Mouse (Mus musculus) midbrain, postnatal 0 days (tissue): ENCODE measurements around the gene Sprr2d. TPM values are rescaled to one million over a fixed set of nuclear protein-coding genes. Genes with fewer than 3 reads are reported as not detected.

ENCODE experiments used
- ATAC-seq: fragments of 200-750 bp; cut with Nextera tagmentation; 2 replicates; pipeline ENCODE4 v1.8.0; 2017; ENCODE audit warnings: moderate number of reproducible peaks, mild to moderate bottlenecking, moderate TSS enrichment, moderate library complexity; ENCODE audit not compliant: low FRiP score
- DNase-seq: peaks from one replicate; pipeline ENCODE4 v3.0.0-alpha.2; 2015; ENCODE audit warnings: low spot score
- H3K27ac ChIP-seq: fragments of 300-500 bp; sonication (generic); 2 replicates; pipeline ENCODE4 v1.5.1; 2014; ENCODE audit warnings: low read depth, mild to moderate bottlenecking, low read length, mixed read lengths
- H3K27me3 ChIP-seq: fragments of 300-500 bp; sonication (generic); 2 replicates; pipeline ENCODE4 v1.6.1; 2014; ENCODE audit warnings: low read length, control low read depth, mixed read lengths; ENCODE audit not compliant: insufficient read depth
- H3K36me3 ChIP-seq: fragments of 300-500 bp; sonication (generic); 2 replicates; pipeline ENCODE4 v1.6.1; 2014; ENCODE audit warnings: low read length, control low read depth, mixed read lengths; ENCODE audit not compliant: insufficient read depth
- H3K4me1 ChIP-seq: fragments of 300-500 bp; sonication (generic); 2 replicates; pipeline ENCODE4 v1.6.1; 2014; ENCODE audit warnings: mild to moderate bottlenecking, control low read depth, antibody characterized with exemption, low read length, mixed read lengths; ENCODE audit not compliant: insufficient read depth
- H3K4me2 ChIP-seq: fragments of 300-500 bp; sonication (generic); 2 replicates; pipeline ENCODE4 v1.6.1; 2014; ENCODE audit warnings: low read depth, mild to moderate bottlenecking, low read length, mixed read lengths; ENCODE audit not compliant: poor library complexity, severe bottlenecking
- H3K4me3 ChIP-seq: fragments of 300-500 bp; sonication (generic); 2 replicates; pipeline ENCODE4 v1.5.1; 2014; ENCODE audit warnings: low read depth, mild to moderate bottlenecking, low read length, moderate library complexity
- H3K9ac ChIP-seq: fragments of 300-500 bp; sonication (generic); replicated peaks from 2 replicates; pipeline ENCODE4 v1.6.1; 2014; ENCODE audit warnings: mild to moderate bottlenecking, low read length, moderate library complexity, mixed read lengths; ENCODE audit not compliant: poor library complexity, severe bottlenecking
- H3K9me3 ChIP-seq: fragments of 300-500 bp; sonication (generic); 2 replicates; pipeline ENCODE4 v1.6.1; 2016; ENCODE audit warnings: low read length, control low read depth
- CTCF ChIP-seq: IDR thresholded peaks from 2 replicates; pipeline ENCODE4 v1.5.1; 2016; ENCODE audit warnings: antibody characterized with exemption, mild to moderate bottlenecking
- WGBS: fragments of 180-500 bp; shearing (Covaris S2); extraction: QIAGEN DNeasy Blood & Tissue Kit; methylation state at CpG from one replicate; pipeline ENCODE4 v1.1.7; 2014; 5-methylcytosine and 5-hydroxymethylcytosine counted together
- polyA plus RNA-seq: library from polyadenylated mRNA; unstranded; fragments of >200 nt; fragmentation: Nextera tagmentation; extraction: Ambion mirVana; gene quantifications from 2 replicates; pipeline ENCODE4 v1.2.1, GENCODE M21; 2015
- total RNA-seq: library from RNA; depleted of rRNA; stranded (reverse); fragments of >200 nt; gene quantifications from 2 replicates; pipeline ENCODE4 v1.2.3, GENCODE M21; 2014; rRNA removed

Sprr2d gene
- total RNA-seq (not detected in 2 replicates), polyA plus RNA-seq (not detected in 2 replicates)

DNA sequence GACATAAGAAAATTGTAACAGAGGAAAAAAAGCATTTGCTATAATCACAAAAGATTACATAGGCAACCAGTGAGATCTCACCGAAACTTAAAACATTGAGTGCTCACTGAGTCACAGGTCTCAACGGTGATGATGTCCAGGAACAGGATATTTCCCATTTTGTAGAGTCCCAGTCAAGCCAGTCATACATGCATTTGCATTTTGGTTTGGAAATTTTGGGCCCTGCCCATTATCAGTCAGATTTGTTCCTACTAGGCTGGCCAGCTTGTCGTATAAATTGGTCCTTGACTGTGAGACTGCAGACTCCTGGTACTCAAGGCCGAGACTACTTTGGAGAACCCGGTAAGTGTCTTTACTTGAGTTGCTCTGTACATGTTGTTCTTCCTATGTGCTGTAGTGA is at the start of gene Sprr2d:
Sprr2d (plus strand) TSS at position 301 of the 400 bp plus-strand sequence.
- no peaks in the 10 kb centered on the region for H3K27me3 ChIP-seq
- no peaks in the 10 kb centered on the region for H3K9me3 ChIP-seq
- WGBS: 94% methylated on average over 5 of the region's 5 CpGs
- H3K4me1 ChIP-seq: no peaks in the 10 kb centered on the region
- no peaks in the 10 kb centered on the region for H3K36me3 ChIP-seq
- no peak within 1 kb of the TSS for H3K27ac ChIP-seq
- no peak within 1 kb of the TSS for H3K4me2 ChIP-seq
- no peak for TF ChIP-seq CTCF
- no peak for ATAC-seq
- no peak for DNase-seq
- no peak within 1 kb of the TSS for H3K9ac ChIP-seq
- no peak within 1 kb of the TSS for H3K4me3 ChIP-seq

DNA sequence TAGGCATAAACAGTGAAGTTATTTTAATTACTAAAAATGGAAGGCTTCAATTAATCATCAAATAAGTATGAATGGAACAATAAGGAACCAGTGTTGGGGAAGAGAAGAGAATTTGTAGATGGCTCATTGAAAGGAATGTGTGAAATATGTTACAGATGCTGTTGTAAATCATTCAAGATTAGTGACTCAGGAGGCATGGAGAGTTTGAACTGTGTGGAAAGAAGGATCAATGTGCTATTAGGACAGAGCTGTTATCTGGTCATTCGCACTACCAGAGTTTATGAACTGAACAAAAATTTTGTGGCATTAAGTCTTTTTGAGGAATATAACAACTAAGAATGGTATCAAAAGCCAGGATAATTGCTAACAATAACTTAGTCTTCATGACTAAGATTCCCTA is 31.5 kb upstream of the Sprr2d start:
- no peak overlapping the region for H3K9ac ChIP-seq
- DNase-seq (no peak), ATAC-seq (no peak)
- H3K9me3 ChIP-seq: no peaks in the 10 kb centered on the region
- H3K36me3 ChIP-seq: no peaks in the 10 kb centered on the region
- no peak overlapping the region for H3K4me2 ChIP-seq
- H3K27ac ChIP-seq: no peak overlapping the region
- H3K4me1 ChIP-seq: no peaks in the 10 kb centered on the region
- TF ChIP-seq CTCF: no peak
- H3K27me3 ChIP-seq: no peaks in the 10 kb centered on the region
- H3K4me3 ChIP-seq: no peak overlapping the region
- WGBS: 89% methylated on average over 1 of the region's 1 CpGs

DNA sequence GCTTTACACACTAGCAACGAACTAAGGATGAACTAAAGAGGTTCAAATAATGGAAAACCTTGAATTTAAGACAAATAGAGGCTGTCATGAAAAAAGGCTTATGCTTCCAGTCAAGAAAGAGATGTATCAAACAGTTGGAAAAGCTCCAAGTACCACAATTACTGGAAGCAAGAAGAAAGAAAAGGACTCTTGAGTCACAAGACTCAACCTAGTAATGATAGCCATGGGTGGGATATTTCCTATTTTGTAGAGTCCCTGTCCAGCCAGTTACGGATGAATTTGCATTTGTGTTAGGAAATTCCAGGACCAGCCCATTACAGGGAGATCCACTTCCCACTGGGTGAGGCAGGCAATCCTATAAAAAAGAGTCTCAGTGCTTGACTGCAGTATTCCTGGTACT is 22.6 kb upstream of the Sprr2d start, which contains the start of gene Sprr2b:
Sprr2b (plus strand) TSS at position 301 of the 400 bp plus-strand sequence.
- Histone ChIP-seq H3K27ac (no peak within 1 kb of the TSS), H3K4me2 (no peak within 1 kb of the TSS), H3K4me1 (no peaks in the 10 kb centered on the region), H3K36me3 (no peaks in the 10 kb centered on the region), H3K4me3 (no peak within 1 kb of the TSS), H3K27me3 (no peaks in the 10 kb centered on the region), H3K9ac (no peak within 1 kb of the TSS), H3K9me3 (no peaks in the 10 kb centered on the region)
- no peak for ATAC-seq
- no peak for TF ChIP-seq CTCF
- WGBS: 76% methylated on average over 2 of the region's 2 CpGs
- no peak for DNase-seq

GRCm38 (mm10) chr3:92317384-92317783 is 21.6 kb upstream of the Sprr2d start:
- no peak overlapping the region for H3K27ac ChIP-seq
- H3K4me3 ChIP-seq: no peak overlapping the region
- DNase-seq (no peak), ATAC-seq (0 out of 2 replicates have a peak, but pooled peaks have one; percentile 41)
- no peak for TF ChIP-seq CTCF
- no peaks in the 10 kb centered on the region for H3K4me1 ChIP-seq
- H3K9me3 ChIP-seq: no peaks in the 10 kb centered on the region
- H3K9ac ChIP-seq: no peak overlapping the region
- WGBS: 49% methylated on average over 2 of the region's 2 CpGs
- H3K36me3 ChIP-seq: no peaks in the 10 kb centered on the region
- H3K27me3 ChIP-seq: no peaks in the 10 kb centered on the region
- H3K4me2 ChIP-seq: no peak overlapping the region

DNA sequence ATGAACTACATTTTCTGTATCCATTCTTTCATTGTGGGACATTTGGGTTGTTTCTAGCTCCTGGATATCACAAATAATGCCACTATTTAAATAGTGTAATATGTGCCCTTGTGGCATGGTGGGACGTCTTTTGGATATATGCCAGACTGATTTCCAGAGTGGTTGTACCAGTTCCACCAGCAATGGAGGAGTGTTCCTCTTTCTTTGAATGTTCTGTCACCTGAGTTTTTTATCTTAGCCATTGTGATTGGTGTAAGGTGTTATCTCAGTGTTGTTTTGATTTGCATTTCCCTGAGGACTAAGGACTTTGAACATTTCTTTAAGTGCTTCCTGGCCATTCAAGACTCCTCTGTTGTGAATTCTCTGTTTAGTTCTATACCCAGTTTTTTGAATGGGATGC is 2.7 kb upstream of the Sprr2d start:
- ATAC-seq (no peak), DNase-seq (no peak)
- Histone ChIP-seq H3K9me3 (no peaks in the 10 kb centered on the region), H3K4me1 (no peaks in the 10 kb centered on the region), H3K4me2 (no peak overlapping the region), H3K36me3 (no peaks in the 10 kb centered on the region), H3K4me3 (no peak overlapping the region), H3K9ac (no peak overlapping the region), H3K27me3 (no peaks in the 10 kb centered on the region), H3K27ac (no peak overlapping the region)
- WGBS: 88% methylated on average over 1 of the region's 1 CpGs
- TF ChIP-seq CTCF: no peak

GRCm38 (mm10) chr3:92351843-92352242 is 12.9 kb downstream of the Sprr2d start, which contains the start of gene Sprr2e:
Gene Sprr2e, plus strand, starts transcription at chr3:92352143.
- H3K36me3 ChIP-seq: no peaks in the 10 kb centered on the region
- no peak for TF ChIP-seq CTCF
- H3K4me1 ChIP-seq: no peaks in the 10 kb centered on the region
- ATAC-seq (no peak), DNase-seq (no peak)
- H3K9ac ChIP-seq: no peak within 1 kb of the TSS
- H3K4me3 ChIP-seq: no peak within 1 kb of the TSS
- H3K27ac ChIP-seq: no peak within 1 kb of the TSS
- WGBS: 87% methylated on average over 2 of the region's 2 CpGs
- H3K9me3 ChIP-seq: no peaks in the 10 kb centered on the region
- no peak within 1 kb of the TSS for H3K4me2 ChIP-seq
- no peaks in the 10 kb centered on the region for H3K27me3 ChIP-seq
